Mouse (Mus musculus): ENCODE measurements around the gene Ralb.

DNA sequence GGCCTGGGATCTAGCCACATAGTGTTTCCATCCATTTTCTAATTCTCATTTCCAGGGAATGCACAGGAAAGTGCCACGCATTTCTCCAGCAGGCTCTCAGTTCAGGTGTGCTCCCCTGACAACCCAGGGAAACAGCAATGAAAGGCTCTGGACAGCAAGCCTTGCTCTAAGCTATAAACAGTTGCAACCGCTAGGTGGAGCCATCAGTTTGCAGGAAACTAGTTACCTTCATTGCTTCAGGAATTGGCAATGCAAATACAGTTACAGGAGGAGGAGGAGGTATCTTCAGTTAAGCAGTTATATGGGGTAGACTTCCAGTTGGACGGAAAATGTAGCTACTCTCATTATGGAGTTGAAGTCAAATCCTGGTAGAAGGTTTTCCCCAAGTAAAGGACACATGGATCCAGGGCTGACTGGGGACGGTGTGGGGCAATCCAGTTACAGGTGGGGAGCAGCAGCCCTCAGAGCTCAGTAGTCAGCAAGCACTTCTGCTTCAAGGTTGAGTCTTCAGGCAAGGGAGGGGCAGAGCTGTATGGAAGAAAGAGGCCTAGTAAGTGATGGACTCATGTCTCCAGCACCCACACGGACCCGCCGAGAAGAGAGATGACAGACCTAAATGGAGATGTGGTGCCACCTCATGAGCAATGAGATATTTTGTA is 44.2 kb upstream of the Ralb start:
- TF ChIP-seq CTCF (conservative IDR thresholded peaks at IDR 0.05; ENCODE audit: insufficient read depth, insufficient read length, low read depth, low read length) (peak; percentile 75), POLR2A (IDR thresholded peaks at IDR 0.05; ENCODE audit: low read depth, low read length) (no peak)

Data from kidney, adult 2 months (tissue).